Mouse (Mus musculus): ENCODE results near the gene Slit3. TPM values are rescaled to one million over a fixed set of nuclear protein-coding genes. Genes with fewer than 3 reads are reported as not detected.

Slit3 gene
- polyA plus RNA-seq, 1 experiment from 2014 or later, result 13.0 TPM

- Histone ChIP-seq H3K36me3 (no peaks in the 10 kb centered on the region), H3K4me3 (no peak overlapping the region), H3K9ac (no peak overlapping the region), H3K4me1 (replicated peaks) (no peaks in the 10 kb centered on the region), H3K27me3 (no peaks in the 10 kb centered on the region), H3K4me2 (no peak overlapping the region), H3K9me3 (no peaks in the 10 kb centered on the region), H3K27ac (replicated peaks) (no peak overlapping the region)
- WGBS, result 89% methylated on average over 6 of the region's 6 CpGs
- ATAC-seq (ENCODE audit: low FRiP score, low read depth), result no peak
Measured at GRCm38 (mm10) chr11:35744571-35744970, 623.5 kb downstream of the Slit3 start.

DNA sequence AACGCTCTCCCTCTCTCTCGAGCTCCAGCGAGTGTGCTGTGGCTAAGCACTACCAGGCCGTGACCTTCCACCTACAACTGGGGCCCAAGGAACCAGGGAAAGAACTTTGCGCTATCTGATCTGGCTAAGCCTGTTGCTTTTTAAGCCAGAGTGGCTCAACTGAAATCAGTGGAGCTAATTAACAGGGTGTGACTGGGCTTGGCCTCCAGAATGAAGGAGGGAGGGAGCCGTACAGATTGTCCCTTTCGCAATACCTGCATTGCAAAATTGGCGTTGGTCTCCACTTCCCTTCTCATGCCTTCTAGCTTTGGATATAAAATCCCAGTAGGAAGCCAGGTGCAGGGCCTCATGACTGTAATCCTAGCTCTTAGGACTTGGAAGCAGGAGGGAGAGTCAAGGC lies 629.6 kb downstream of the Slit3 start:
- Histone ChIP-seq H3K27me3 (no peaks in the 10 kb centered on the region), H3K4me1 (replicated peaks) (no peaks in the 10 kb centered on the region), H3K4me3 (no peak overlapping the region), H3K36me3 (no peaks in the 10 kb centered on the region), H3K4me2 (no peak overlapping the region), H3K9ac (no peak overlapping the region), H3K9me3 (no peaks in the 10 kb centered on the region), H3K27ac (replicated peaks) (no peak overlapping the region)
- WGBS, result 89% methylated on average over 8 of the region's 8 CpGs
- no peak for ATAC-seq (ENCODE audit: low FRiP score, low read depth)

- WGBS, result 81% methylated on average over 4 of the region's 4 CpGs
Measured at GRCm38 (mm10) chr11:35754906-35755418, 633.9 kb downstream of the Slit3 start.

DNA sequence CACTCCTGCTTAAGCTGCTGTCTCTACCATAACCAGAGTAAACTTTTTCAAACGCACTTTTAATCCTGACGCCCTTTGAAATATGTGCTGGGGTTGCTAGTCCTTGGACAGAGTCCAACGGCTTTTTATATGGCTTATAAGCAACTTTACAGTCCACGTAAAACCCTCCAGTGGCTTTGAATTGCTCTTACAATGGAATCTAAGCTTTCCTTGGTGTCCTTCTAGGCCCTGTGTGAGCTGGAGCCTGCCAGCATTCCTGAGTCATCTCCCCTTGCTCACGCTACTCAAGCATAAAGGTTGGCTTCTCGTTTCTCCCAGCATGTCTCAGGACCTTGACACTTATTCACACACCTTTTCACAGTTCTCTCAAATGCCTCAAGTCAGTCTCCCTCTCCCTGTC lies 634.5 kb downstream of the Slit3 start:
- H3K27me3 ChIP-seq, result no peaks in the 10 kb centered on the region
- no peak for ATAC-seq (ENCODE audit: low FRiP score, low read depth)
- 60% methylated on average over 6 of the region's 6 CpGs for WGBS
- no peaks in the 10 kb centered on the region for H3K9me3 ChIP-seq
- H3K4me3 ChIP-seq, result no peak overlapping the region
- no peak overlapping the region for H3K27ac ChIP-seq (replicated peaks)
- H3K4me1 ChIP-seq (replicated peaks), result no peaks in the 10 kb centered on the region
- no peak overlapping the region for H3K4me2 ChIP-seq
- no peaks in the 10 kb centered on the region for H3K36me3 ChIP-seq
- no peak overlapping the region for H3K9ac ChIP-seq

More at GRCm38 (mm10) chr11:35754906-35755418, 633.9 kb downstream of the Slit3 start:
- no peaks in the 10 kb centered on the region for H3K27me3 ChIP-seq
- ATAC-seq (ENCODE audit: low FRiP score, low read depth), result no peak
- H3K4me1 ChIP-seq (replicated peaks), result no peaks in the 10 kb centered on the region
- H3K36me3 ChIP-seq, result no peaks in the 10 kb centered on the region
- no peak overlapping the region for H3K9ac ChIP-seq
- H3K27ac ChIP-seq (replicated peaks), result no peak overlapping the region
- H3K4me2 ChIP-seq, result no peak overlapping the region
- H3K4me3 ChIP-seq, result no peak overlapping the region
- no peaks in the 10 kb centered on the region for H3K9me3 ChIP-seq

- H3K27ac ChIP-seq (replicated peaks), result no peak overlapping the region
- H3K9ac ChIP-seq, result no peak overlapping the region
- no peak overlapping the region for H3K4me2 ChIP-seq
- ATAC-seq (ENCODE audit: low FRiP score, low read depth), result no peak
- no peaks in the 10 kb centered on the region for H3K4me1 ChIP-seq (replicated peaks)
- no peaks in the 10 kb centered on the region for H3K27me3 ChIP-seq
- no peaks in the 10 kb centered on the region for H3K36me3 ChIP-seq
- 77% methylated on average over 11 of the region's 11 CpGs for WGBS
- no peak overlapping the region for H3K4me3 ChIP-seq
- H3K9me3 ChIP-seq, result no peaks in the 10 kb centered on the region
Measured at GRCm38 (mm10) chr11:35756411-35757303, 635.6 kb downstream of the Slit3 start.

MicroRNAs encoded within 50 kb of the gene (microRNA counts, 519-probe panel; counts per million panel counts)
- 4,720 counts per million, percentile 94 among the panel's probes with 10 or more counts for microRNA mmu-miR-218

Small RNA genes lying within 50 kb of the gene (microRNA-seq; reads per million reads assigned to microRNA genes)
- 127 reads per million, percentile 54 among the genes with 10 or more reads in this experiment for gene Mir218-2
